Mouse (Mus musculus): ENCODE measurements around the gene Dffa. TPM values are rescaled to one million over a fixed set of nuclear protein-coding genes. Genes with fewer than 3 reads are reported as not detected.
A peak's percentile ranks its signal among the peaks of the same experiment; 100 is the strongest.
"Not testable (repeated sequence)": the region's sequence is repeated elsewhere in the genome, so short reads cannot be mapped to it uniquely, and the experiment has no call there.

Gene Dffa
- polyA plus RNA-seq, 1 experiment from 2014 or later, result 34.2 TPM

DNA sequence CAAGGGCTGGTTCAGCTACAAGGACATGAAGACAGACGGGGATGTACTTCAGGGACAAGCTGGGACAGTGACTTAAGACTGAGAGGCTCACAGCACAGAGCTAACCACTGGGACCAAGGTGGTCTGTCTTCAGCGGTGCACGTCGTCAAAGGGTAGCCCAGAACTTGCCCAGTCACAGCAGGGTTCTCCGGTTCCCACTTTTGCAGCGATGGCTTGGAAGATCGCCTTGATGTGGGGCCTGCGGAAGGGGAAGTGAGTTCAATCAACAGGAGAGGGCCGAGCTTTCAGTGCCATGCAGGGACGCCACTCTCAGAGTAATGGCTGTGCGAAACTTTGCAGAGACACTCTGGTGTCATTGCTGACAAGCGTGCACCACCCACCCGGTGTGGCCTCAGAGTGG is 55.9 kb downstream of the Dffa start:
- no peak for ATAC-seq (replicated peaks; ENCODE audit: insufficient number of reproducible peaks, low FRiP score, low TSS enrichment)
- Histone ChIP-seq H3K9me3 (replicated peaks; ENCODE audit: control insufficient read depth, low read length) (no peaks in the 10 kb centered on the region), H3K27ac (ENCODE audit: low read depth, low read length) (no peak overlapping the region), H3K4me1 (ENCODE audit: control insufficient read depth, insufficient read depth, low read length) (no peaks in the 10 kb centered on the region), H3K27me3 (ENCODE audit: control insufficient read depth, insufficient read depth, low read length) (no peaks in the 10 kb centered on the region), H3K9ac (ENCODE audit: low read depth, low read length) (no peak overlapping the region), H3K36me3 (ENCODE audit: control insufficient read depth, insufficient read depth, low read length) (peaks cover 45% of the 10 kb centered on the region), H3K4me2 (no peak overlapping the region), H3K4me3 (ENCODE audit: low read depth, low read length) (no peak overlapping the region)
- WGBS (ENCODE audit: insufficient replicate concordance), result 89% methylated on average over 13 of the region's 13 CpGs

DNA sequence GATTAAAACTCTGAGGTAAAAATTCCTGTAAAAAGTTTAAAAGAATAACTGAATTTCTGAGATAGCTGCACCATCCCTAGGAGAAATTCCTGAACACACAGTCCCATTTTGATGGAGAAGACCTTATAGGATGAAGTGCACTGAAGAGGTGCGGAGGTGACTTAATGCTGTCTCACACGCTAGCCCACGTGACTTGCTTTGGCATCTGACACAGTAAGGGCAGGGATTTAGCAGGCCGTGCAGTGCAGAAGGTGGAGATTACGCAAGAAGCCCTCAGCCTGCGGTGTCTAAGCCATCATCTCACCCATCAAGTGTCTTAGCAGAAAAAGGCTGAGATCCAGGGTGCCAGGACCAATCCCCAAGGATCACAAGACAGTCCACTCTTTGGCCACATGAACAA is 57.2 kb downstream of the Dffa start:
- no peaks in the 10 kb centered on the region for H3K9me3 ChIP-seq (replicated peaks; ENCODE audit: control insufficient read depth, low read length)
- no peak overlapping the region for H3K4me3 ChIP-seq (ENCODE audit: low read depth, low read length)
- no peak overlapping the region for H3K27ac ChIP-seq (ENCODE audit: low read depth, low read length)
- WGBS (ENCODE audit: insufficient replicate concordance), result 95% methylated on average over 6 of the region's 6 CpGs
- H3K4me1 ChIP-seq (ENCODE audit: control insufficient read depth, insufficient read depth, low read length), result peaks cover 9% of the 10 kb centered on the region
- no peaks in the 10 kb centered on the region for H3K27me3 ChIP-seq (ENCODE audit: control insufficient read depth, insufficient read depth, low read length)
- no peak for ATAC-seq (replicated peaks; ENCODE audit: insufficient number of reproducible peaks, low FRiP score, low TSS enrichment)
- no peak overlapping the region for H3K4me2 ChIP-seq
- peaks cover 33% of the 10 kb centered on the region for H3K36me3 ChIP-seq (ENCODE audit: control insufficient read depth, insufficient read depth, low read length)
- H3K9ac ChIP-seq (ENCODE audit: low read depth, low read length), result no peak overlapping the region

DNA sequence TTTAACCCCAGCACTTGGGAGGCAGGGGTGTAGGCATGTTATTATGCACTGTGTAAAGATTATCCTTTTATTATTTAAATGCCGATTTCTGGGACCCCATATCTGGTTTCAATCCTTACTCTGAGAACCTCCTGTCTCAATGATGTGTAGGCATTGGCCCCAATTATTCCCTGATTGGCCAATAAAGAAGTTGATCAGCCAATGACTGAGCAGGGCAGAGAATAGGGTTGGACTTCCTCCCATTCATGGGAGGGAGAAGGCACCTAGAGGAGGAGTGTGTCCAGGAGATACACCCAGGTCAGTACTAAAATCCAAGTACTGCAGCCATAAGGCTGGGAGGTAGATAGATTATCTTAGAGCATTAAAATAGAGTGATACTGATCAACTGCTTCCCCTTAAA is 59.2 kb downstream of the Dffa start:
- 72% methylated on average over 1 of the region's 1 CpGs for WGBS (ENCODE audit: insufficient replicate concordance)
- peaks cover 9% of the 10 kb centered on the region for H3K4me1 ChIP-seq (ENCODE audit: control insufficient read depth, insufficient read depth, low read length)
- no peaks in the 10 kb centered on the region for H3K27me3 ChIP-seq (ENCODE audit: control insufficient read depth, insufficient read depth, low read length)
- H3K4me3 ChIP-seq (ENCODE audit: low read depth, low read length), result no peak overlapping the region
- no peaks in the 10 kb centered on the region for H3K9me3 ChIP-seq (replicated peaks; ENCODE audit: control insufficient read depth, low read length)
- no peak for ATAC-seq (replicated peaks; ENCODE audit: insufficient number of reproducible peaks, low FRiP score, low TSS enrichment)
- H3K36me3 ChIP-seq (ENCODE audit: control insufficient read depth, insufficient read depth, low read length), result peaks cover 15% of the 10 kb centered on the region
- H3K9ac ChIP-seq (ENCODE audit: low read depth, low read length), result no peak overlapping the region
- no peak overlapping the region for H3K4me2 ChIP-seq
- no peak overlapping the region for H3K27ac ChIP-seq (ENCODE audit: low read depth, low read length)

DNA sequence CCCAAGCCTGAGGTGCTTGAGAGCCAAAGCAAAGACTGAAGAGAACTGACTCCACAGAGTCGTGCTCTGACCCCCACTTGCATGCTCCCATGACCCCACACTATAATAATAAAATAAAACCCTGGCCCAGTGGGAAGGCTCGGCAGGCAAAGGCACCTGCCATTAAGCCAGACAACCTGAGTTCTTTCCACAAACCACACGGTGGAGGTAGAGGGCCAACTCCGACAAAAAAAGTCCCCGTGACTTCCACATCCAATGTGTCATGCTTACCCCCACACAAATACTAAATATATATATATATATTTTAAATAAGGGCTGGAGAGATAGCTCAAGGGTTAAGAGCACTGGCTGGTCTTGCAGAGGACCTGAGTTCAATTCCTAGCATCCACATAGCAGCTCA is 60.2 kb downstream of the Dffa start:
- no peak for ATAC-seq (replicated peaks; ENCODE audit: insufficient number of reproducible peaks, low FRiP score, low TSS enrichment)
- Histone ChIP-seq H3K4me2 (no peak overlapping the region), H3K4me1 (ENCODE audit: control insufficient read depth, insufficient read depth, low read length) (peaks cover 9% of the 10 kb centered on the region), H3K36me3 (ENCODE audit: control insufficient read depth, insufficient read depth, low read length) (peaks cover 12% of the 10 kb centered on the region; the same call in 1 of the 2 replicates), H3K9me3 (replicated peaks; ENCODE audit: control insufficient read depth, low read length) (no peaks in the 10 kb centered on the region), H3K9ac (ENCODE audit: low read depth, low read length) (no peak overlapping the region), H3K27ac (ENCODE audit: low read depth, low read length) (no peak overlapping the region), H3K4me3 (ENCODE audit: low read depth, low read length) (no peak overlapping the region), H3K27me3 (ENCODE audit: control insufficient read depth, insufficient read depth, low read length) (no peaks in the 10 kb centered on the region)
- 62% methylated on average over 5 of the region's 5 CpGs for WGBS (ENCODE audit: insufficient replicate concordance)

DNA sequence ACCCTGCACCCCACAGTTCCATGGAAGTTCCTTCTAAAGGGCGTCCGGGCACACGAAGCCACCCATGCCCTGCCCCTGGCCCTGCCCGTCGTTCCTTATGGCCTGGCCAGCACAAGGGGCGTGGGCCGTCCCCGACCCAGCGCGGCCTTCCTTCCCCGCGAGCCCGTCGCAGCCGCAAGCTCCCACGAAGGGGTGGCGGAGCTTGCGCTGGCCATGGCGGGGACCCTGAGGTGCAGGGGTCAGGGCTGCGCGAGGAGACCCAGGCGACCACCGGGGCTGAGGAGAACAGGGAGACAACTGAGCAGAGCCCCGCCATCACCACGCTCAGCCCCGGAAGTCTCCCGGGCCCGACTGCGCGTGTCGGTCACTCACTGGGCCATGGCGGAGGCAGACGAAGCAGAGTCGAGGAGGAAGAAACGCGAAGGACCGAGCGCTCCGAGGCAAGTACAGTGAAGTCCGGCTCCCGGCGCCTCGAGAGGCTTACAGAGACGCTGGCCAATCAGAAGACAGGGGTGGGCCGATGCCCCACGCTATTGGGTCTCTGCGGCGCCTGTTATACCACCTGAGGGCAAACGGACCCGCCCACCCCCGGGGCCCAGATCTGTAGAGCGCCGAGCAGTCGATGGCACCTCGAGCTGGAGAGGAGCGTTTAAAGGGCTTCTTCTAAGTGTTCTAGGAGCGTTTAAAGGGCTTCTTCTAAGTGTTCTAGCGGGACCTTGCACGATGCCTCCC is 62.4 kb downstream of the Dffa start, which contains the start of gene Pgd:
TSS of gene Pgd (minus strand) at position 557 of the 732 bp plus-strand sequence.
- Histone ChIP-seq H3K36me3 (ENCODE audit: control insufficient read depth, insufficient read depth, low read length) (peaks cover 2% of the 10 kb centered on the region; the same call in 1 of the 2 replicates), H3K27ac (ENCODE audit: low read depth, low read length) (peak within 1 kb of the TSS; percentile 86), H3K9ac (ENCODE audit: low read depth, low read length) (peak within 1 kb of the TSS; percentile 95), H3K4me3 (ENCODE audit: low read depth, low read length) (peak within 1 kb of the TSS; percentile 92), H3K4me1 (ENCODE audit: control insufficient read depth, insufficient read depth, low read length) (peaks cover 9% of the 10 kb centered on the region), H3K4me2 (peak within 1 kb of the TSS; percentile 93), H3K27me3 (ENCODE audit: control insufficient read depth, insufficient read depth, low read length) (no peaks in the 10 kb centered on the region), H3K9me3 (replicated peaks; ENCODE audit: control insufficient read depth, low read length) (no peaks in the 10 kb centered on the region)
- under 1% methylated on average over 57 of the region's 59 CpGs for WGBS (ENCODE audit: insufficient replicate concordance)
- peak; percentile 99 for ATAC-seq (replicated peaks; ENCODE audit: insufficient number of reproducible peaks, low FRiP score, low TSS enrichment)

DNA sequence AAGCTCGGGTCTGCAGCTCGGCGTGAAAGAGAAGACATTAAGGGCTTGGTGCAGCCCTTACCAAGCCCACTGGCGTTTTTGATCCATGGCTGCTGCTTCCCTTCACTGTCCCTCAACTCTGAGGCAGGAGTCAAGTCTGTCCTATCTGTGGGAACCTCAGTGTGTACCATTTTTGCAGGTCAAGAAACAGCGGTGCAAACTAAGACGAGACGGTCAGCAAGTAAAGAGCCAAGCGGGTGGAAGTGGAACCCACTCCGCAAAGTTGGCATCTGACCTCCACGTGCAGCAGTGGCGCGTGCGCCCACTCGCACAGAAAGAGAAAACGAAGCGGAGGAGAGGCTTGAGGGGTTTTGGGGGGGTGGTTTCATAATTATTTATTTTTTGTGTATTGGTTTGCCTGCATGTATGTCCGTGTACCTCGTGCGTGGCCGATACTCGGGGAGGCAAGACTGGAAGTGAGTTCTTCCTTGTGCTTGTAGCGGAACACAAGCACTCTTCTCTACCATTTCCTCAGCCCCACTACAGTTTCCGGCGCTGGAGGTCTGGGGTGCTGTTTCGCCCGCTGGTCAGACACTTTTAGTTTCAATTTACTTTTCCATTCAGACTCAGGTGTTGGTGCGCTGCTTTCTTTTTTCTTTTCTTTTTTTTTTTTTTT is 63.1 kb downstream of the Dffa start:
- Histone ChIP-seq H3K9me3 (replicated peaks; ENCODE audit: control insufficient read depth, low read length) (no peaks in the 10 kb centered on the region), H3K36me3 (ENCODE audit: control insufficient read depth, insufficient read depth, low read length) (peaks cover 2% of the 10 kb centered on the region; the same call in 1 of the 2 replicates), H3K4me1 (ENCODE audit: control insufficient read depth, insufficient read depth, low read length) (peaks cover 9% of the 10 kb centered on the region), H3K9ac (ENCODE audit: low read depth, low read length) (peak overlapping the region; percentile 95), H3K4me3 (ENCODE audit: low read depth, low read length) (peak overlapping the region; percentile 92), H3K4me2 (peak overlapping the region; percentile 93), H3K27ac (ENCODE audit: low read depth, low read length) (peak overlapping the region; percentile 86), H3K27me3 (ENCODE audit: control insufficient read depth, insufficient read depth, low read length) (no peaks in the 10 kb centered on the region)
- WGBS (ENCODE audit: insufficient replicate concordance), result 2% methylated on average over 27 of the region's 27 CpGs
- no peak; the same call in 1 of the 2 replicates for ATAC-seq (replicated peaks; ENCODE audit: insufficient number of reproducible peaks, low FRiP score, low TSS enrichment)

DNA sequence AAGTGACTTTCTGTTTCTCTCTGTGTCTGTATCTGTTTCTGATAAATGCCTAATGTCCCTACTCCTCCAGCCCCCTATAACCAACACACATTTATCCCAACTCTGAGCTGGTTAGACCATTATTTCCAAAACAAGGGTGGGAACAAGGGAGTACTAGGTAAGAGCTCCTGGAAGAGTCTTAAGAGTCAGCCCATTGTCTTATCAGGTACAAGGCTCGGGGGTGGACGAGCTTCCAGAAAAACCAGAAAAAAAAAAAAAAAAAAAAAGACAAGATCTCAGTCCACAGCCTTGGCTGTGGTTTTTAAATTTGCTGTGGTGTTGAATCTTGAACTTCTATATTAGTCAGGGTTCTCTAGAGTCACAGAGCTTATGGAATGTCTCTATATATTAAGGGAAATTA is 64.1 kb downstream of the Dffa start:
- H3K4me2 ChIP-seq, result peak overlapping the region; percentile 93; the same call in 1 of the 2 replicates
- no peak overlapping the region for H3K27ac ChIP-seq (ENCODE audit: low read depth, low read length)
- no peaks in the 10 kb centered on the region for H3K9me3 ChIP-seq (replicated peaks; ENCODE audit: control insufficient read depth, low read length)
- H3K27me3 ChIP-seq (ENCODE audit: control insufficient read depth, insufficient read depth, low read length), result no peaks in the 10 kb centered on the region
- no peak for ATAC-seq (replicated peaks; ENCODE audit: insufficient number of reproducible peaks, low FRiP score, low TSS enrichment)
- peaks cover 9% of the 10 kb centered on the region for H3K4me1 ChIP-seq (ENCODE audit: control insufficient read depth, insufficient read depth, low read length)
- 49% methylated on average over 2 of the region's 2 CpGs for WGBS (ENCODE audit: insufficient replicate concordance)
- H3K36me3 ChIP-seq (ENCODE audit: control insufficient read depth, insufficient read depth, low read length), result peaks cover 2% of the 10 kb centered on the region; the same call in 1 of the 2 replicates
- no peak overlapping the region for H3K9ac ChIP-seq (ENCODE audit: low read depth, low read length)
- H3K4me3 ChIP-seq (ENCODE audit: low read depth, low read length), result peak overlapping the region; percentile 92; the same call in 1 of the 2 replicates

DNA sequence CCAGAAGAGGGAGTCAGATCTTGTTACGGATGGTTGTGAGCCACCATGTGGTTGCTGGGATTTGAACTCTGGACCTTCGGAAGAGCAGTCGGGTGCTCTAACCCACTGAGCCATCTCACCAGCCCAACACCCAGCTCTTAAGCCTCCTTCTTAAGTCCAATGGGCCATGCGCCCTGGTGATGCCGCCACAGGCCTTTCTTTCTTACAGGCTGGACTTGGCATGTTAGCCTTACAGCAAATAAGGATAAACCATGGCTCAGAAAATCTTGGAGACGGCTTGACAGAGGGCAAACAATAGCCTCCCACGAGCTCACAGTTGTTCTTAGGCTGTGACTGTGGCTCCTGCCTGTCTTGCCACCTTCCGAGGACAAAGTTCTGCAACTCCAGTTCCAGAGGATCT is 66.0 kb downstream of the Dffa start:
- not testable (repeated sequence) for H3K36me3 ChIP-seq (ENCODE audit: control insufficient read depth, insufficient read depth, low read length); H3K4me2 ChIP-seq; H3K9me3 ChIP-seq (replicated peaks; ENCODE audit: control insufficient read depth, low read length); H3K4me1 ChIP-seq (ENCODE audit: control insufficient read depth, insufficient read depth, low read length); H3K27me3 ChIP-seq (ENCODE audit: control insufficient read depth, insufficient read depth, low read length); H3K4me3 ChIP-seq (ENCODE audit: low read depth, low read length); ATAC-seq (replicated peaks; ENCODE audit: insufficient number of reproducible peaks, low FRiP score, low TSS enrichment); H3K9ac ChIP-seq (ENCODE audit: low read depth, low read length); H3K27ac ChIP-seq (ENCODE audit: low read depth, low read length)
- 80% methylated on average over 7 of the region's 8 CpGs for WGBS (ENCODE audit: insufficient replicate concordance)

Data from heart, embryonic 11.5 days (tissue).